Mouse (Mus musculus) layer of hippocampus, postnatal 14 days (tissue): Measurements from ENCODE around the gene Gstt1. TPM values are rescaled to one million over a fixed set of nuclear protein-coding genes. Genes with fewer than 3 reads are reported as not detected.
A peak's percentile ranks its signal among the peaks of the same experiment; 100 is the strongest.
"Not testable (repeated sequence)": the region's sequence is repeated elsewhere in the genome, so short reads cannot be mapped to it uniquely, and the experiment has no call there.

ENCODE experiments used
- DNase-seq, 2 experiments: peaks; one replicate each; pipeline ENCODE4 v3.0.0; 2021 to 2022; ENCODE audit warnings: low spot score in 2 of 2, mixed read lengths in 1 of 2
- total RNA-seq, 2 experiments: library from RNA; stranded (reverse); gene quantifications; 2 replicates each; pipeline ENCODE4 v1.2.3; 2021

Gstt1 gene
- total RNA-seq, 2 experiments from 2014 or later: 4.6 to 4.7 TPM

DNA sequence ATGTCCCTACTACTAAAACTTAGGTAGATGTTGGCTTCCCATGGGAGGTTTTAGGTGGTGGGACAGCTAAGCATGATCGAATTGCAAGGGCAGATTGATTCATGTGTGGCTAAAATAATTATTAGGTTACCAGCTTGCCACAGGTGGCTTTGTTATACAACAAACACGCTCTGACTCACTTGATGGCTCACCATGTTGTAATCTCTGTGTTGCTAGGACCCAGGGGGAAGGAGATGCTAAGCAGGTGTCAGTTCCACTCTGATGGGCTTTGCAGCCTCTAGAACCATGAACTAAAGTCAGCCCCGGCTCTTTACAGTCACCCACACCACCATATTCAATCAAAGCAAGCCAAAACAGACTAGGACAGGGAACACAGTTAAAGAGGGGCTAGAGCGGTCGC, 21.5 kb upstream of the Gstt1 start:
- no peak for DNase-seq

DNA sequence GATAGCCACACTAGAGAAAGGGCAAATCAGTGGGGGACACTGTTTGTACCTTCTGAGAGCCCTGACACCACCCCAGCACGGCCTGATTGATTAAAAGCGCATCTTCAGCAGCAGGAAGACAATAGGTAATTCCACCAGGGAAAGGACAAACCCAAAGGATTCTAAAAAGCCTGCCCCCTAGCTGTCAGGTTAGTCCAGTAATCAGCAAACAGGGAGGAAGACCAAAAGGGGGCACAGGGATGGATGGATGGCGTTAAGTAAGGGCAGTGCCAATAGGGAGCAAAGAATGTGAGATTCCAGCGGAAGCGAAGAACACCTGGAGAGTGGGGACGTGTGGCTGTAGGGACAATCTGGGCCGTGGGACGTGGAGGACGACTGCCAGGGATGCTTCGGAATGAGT, 20.3 kb upstream of the Gstt1 start:
- DNase-seq: no peak

DNA sequence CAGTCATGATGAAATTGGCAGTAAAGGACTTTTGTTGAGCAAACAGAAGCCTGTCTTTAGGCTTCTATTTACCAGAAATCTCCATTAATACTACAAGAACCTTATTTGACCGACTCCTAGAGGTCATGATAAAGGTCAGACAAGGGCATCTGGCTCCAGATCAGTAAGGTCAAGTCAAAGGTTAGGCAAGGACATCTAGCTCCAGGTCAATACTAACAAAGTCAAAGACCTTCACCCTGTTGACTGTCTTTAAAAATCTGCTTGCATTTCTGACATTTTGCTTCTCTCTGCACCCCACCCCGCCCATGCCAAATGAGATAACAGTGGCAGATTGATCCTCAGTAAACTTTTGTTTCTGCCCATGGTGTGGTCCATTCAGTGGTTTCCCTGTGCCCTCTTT, 5.8 kb upstream of the Gstt1 start:
- no peak for DNase-seq

- DNase-seq: peak; percentile 9 to 39
Measured at GRCm38 (mm10) chr10:75797619-75798175, 687 bp downstream of the Gstt1 start.

- no peak for DNase-seq
Measured at GRCm38 (mm10) chr10:75796731-75797516, 1.5 kb downstream of the Gstt1 start.

DNA sequence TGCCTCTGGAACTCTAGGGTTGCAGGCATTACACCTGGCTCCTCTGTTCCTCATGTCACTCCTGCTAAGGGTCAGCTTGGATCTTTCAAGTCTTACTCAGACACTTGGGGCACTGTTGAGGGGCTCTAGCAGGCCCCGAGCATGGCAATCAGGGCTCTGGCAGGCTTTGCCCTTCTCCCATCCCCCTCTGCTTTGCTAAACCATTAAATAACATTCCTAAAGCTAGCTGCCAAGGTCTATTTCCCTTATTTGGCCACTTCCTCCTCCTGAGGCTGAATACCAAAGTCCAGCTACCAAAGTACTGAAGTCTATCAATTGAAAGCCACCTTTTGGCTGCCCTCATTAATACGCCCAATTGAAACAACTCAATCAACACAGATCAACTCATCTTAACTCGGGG, 3.5 kb downstream of the Gstt1 start:
- no peak for DNase-seq

- no peak for DNase-seq
Measured at GRCm38 (mm10) chr10:75790773-75791172, 7.6 kb downstream of the Gstt1 start.

GRCm38 (mm10) chr10:75789841-75790240, 8.5 kb downstream of the Gstt1 start:
- no peak for DNase-seq

- DNase-seq: no peak
Measured at GRCm38 (mm10) chr10:75789081-75789735, 9.2 kb downstream of the Gstt1 start.

DNA sequence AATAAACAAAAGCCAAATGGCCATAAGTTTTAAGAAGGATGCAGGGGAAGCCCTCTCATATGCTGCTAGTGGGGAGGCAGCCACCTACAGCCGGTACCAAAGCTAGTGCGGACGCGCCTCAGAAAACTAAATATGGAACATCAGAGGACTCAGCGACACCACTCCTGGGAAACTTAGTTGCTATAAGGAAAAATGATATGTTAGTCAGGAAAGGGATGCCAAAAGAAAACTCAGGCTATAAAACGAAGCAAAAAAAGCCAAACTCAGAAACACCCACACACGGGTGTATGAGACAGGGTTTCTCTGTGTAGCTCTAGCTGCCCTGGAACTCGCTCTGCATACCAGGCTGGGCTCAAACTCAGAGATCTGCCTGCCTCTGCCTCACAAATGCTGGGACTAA, 10.1 kb downstream of the Gstt1 start:
- DNase-seq: no peak

DNA sequence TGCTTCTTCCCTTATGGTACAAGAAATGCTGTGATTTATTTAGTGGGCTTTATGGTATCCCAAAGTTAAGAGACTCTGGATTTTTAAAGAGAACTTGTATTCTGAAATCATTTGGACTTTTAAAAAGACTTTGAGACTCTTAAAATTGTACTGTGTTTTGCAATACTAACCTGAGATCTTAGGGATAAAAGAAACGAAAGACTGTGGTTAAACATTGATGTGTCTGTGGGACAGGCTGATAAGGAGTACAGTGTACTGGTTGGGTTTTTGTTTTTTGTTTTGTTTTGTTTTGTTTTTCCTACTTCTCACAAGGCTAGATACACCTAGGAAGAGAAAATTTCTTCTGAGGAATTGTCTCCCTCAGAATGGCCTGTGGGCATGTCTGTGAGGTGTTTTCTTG, 12.9 kb downstream of the Gstt1 start:
- no peak for DNase-seq

DNA sequence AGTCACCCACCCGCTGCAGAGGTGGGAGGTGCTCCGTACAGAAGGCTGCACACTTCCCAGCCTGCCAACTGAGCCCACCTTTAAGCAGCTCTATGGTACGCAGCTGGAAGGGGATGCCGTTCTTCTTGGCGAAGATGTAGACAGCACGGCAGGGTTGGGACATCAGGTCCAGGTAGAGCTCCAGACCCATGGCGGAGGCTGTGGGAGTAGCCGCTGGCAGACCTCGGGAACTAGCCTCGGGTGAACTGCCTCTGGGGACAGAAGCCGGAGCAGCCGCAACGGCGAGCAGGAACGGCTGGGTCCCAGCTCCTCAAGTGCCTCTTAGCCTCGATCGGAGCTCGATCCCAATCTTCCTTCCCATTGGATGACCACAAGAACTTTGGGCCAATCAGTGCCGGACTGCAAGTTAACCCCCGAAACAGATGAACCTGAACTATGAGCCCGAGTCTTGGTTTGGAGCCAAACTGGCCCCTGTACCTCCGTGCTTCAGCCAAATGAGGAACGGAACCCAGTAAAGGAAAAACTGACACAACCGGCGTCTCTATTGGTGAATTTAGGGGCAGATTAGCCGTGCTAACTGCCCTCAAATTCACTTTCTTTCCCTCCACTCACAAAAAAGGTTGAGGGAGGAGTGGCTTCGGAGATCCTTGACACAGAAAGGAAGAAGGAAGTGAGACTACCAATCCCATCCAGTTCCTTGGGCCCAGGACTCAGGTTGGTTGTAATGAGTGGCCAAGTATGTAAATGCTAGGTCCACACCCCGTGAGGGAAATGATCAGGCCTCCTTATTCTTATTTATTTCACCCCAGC, 17.4 kb downstream of the Gstt1 start, which contains the start of the genes Gm20441 and Gstt3:
Gm20441 (minus strand) TSS at position 186 of the 810 bp plus-strand sequence.
Gstt3 (minus strand) TSS at position 646 of the 810 bp plus-strand sequence.
- DNase-seq: peak in 1 of 2 experiments; percentile 8

DNA sequence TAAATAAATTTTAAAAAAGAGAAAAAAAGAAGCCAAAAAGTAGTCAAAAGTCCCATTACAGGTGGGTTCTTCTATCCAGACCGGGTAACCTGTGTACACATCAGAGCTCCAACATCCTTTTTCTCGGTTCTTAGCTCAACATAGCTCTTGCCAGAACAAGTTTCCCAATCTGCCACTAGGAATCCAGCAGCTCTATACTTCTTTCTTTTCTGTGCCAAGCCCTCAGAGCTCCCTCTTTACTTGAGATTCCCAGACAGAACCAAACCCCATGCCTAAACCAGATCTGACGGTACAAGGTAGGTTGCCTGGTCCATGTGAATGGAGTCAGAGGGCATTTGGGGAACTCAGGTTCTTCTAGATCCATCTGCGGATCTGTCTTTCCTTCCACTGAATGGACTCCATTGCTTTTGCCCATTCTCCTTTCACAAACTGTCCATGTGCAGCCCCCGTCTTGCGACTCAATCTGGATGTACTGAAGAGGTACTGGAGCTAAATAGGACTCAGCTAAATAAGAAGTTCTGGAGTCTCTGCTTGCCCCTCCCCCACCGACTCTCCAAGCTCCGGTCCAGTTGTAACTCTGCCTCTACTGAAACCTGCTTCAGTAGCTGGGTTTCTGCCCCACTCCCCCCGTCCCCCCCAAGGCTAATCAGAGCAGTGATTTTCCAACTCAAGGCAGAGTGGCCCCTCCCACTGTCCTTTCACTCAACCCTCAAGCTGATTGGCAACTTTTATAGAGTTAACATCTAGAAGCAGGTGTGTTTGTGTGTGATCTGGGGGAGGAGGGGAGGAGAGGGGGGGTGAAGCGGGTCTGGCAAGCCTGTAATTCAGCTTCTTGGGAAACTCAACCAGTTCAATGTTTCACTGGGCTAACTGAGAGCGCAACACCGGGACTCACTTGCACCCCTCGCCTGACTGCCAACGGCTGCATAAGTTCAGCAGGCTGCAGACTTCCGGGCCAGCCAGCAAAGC, 18.9 kb downstream of the Gstt1 start:
- DNase-seq: no peak

DNA sequence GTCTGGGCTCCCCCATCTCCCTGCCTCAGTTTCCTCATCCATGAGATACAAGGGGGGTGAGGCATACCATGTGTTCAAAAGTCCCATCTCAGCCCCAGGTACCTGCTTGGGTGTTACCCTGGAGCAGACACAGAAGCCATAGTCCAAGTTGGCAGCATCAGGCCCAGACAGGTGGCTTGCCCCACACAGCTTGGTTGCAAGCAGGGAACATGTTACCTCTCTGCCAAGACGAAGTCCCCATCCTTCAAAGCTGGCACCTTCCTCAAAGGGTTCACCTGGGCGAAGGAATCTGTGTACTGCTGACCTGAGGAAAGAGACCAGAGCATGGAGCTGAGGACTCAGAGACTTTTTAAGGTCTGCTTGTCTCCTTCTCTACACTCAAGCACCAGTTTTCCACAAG, 20.5 kb downstream of the Gstt1 start:
- no peak for DNase-seq

DNA sequence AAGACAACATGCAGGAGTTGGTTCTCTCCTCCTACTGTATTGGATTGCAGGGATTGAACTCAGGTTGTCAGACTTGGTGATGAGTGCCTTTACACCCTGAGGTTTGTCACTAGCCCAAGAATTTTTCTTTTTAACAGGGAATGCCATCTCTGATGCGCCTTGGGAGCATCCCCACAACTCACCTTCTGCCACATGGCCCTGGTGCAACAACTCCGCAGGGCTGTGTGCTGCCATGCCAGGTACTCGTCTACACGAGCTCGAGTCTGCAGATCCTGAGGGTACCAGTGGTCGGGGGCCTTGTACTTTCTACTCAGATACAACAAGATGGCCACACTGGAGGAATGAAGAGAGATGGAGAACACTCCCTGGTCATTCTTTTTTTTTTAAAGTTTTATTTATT, 21.8 kb downstream of the Gstt1 start:
- DNase-seq: no peak

GRCm38 (mm10) chr10:75774587-75774986, 23.8 kb downstream of the Gstt1 start:
- no peak for DNase-seq

DNA sequence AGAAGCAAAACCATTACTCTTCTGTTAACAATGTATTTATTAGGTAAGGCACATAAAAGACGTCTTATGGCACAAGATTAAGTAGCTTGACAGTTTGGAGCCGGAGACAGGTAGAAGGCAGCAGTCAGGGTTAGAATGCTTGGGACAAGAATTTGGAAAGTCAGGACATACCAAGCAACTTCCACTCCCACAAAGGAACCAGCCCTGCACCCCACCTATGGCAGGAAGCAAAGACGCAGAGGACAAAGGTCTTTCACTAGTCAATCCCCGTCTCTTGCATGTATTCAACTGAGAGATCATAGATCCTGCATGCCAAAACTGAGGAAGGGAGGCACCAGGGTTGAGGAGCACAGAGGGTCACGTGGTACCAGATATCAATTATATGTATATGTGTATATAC, 24.3 kb downstream of the Gstt1 start:
- DNase-seq: no peak

- peak; percentile 72 to 82 for DNase-seq
Measured at GRCm38 (mm10) chr10:75772795-75773664, 25.4 kb downstream of the Gstt1 start, which contains the start of gene Ddt. Gene Ddt, minus strand, starts transcription at chr10:75773414.

DNA sequence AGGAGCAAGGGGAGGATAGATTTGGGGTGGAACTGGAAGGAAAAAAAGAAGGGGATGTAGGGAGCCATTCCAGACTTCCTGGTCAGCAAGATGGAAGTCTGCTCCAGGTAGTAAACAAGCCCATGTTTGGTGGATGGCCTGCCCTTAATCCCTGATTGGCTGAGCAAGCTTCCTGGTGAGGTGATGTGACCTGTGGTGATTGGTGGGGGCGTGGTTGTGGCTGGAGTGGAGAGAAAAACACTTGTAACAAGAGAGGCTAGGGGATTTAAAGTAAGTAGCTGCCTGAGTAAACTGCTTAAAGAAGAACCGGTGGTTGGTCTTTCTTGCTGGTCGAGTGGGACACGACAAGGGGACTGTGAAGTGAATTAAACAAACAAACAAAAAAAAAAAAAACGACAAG, 30.6 kb downstream of the Gstt1 start:
- not testable (repeated sequence) for DNase-seq
